Mouse (Mus musculus): ENCODE measurements around the gene Zfp354b.

DNA sequence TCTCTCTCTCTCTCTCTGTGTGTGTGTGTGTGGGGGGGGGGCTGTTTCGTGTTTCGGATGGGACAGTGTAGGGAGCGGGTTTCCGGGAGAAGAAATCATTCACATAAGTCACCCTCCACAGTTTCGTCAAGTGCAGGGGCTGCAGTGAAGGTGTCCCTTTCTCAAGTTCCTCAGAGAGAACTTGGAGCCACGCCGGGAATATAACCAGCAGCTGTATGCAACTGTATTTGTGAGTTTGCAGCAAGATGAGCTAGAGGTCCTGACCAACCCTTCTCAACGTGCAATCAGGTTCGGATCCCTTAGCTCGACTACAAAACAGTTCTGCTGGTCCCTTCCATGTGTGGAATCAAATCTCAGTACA is 44.5 kb downstream of the Zfp354b start:
- no peak for TF ChIP-seq CTCF (IDR thresholded peaks at IDR 0.05; ENCODE audit: borderline replicate concordance, control insufficient read depth, extremely low read depth, insufficient read depth, low read length, poor library complexity)
- TF ChIP-seq POLR2A (IDR thresholded peaks at IDR 0.05; ENCODE audit: control insufficient read depth, extremely low read depth, insufficient read depth, low read length, poor library complexity): no peak

Measured in thymus, adult 2 months (tissue).